23 mouse cellular contexts compared by ENCODE assay signal in the genomic region with DNA sequence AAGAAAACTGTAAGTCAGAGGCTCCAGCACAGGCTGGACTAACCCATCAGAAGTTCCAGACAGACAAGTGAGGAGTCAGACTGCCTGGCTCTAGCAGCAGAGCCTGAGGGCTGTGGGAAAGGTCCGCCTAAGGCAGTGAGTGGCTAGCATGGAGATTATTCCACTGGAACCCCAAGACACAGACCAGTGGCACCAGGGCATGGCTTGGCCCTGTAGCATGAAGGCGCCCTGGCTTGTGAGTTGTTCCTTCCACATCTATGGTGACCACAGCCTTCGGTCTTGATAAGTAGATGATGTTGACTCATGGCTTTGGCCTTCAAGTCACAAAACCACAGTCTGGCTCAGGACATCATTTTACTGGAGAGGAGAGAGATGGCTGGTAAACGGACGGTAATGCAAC.
DNase-seq lines count a peak whose midpoint lies in the region; ATAC-seq and TF ChIP-seq lines count a peak whose summit lies in the region.
"Had no signal": no experiment of that assay in that cellular context is flagged by ENCODE, and none has a peak within 500 bp of the region (broad histone marks: within the 10 kb centered on the region; RNA-seq: fewer than 3 reads in every experiment).

No protein-coding gene starts in this region.

- no peak for TF ChIP-seq CTCF in C2C12 (IDR thresholded peaks at IDR 0.05; ENCODE audit: control insufficient read depth, insufficient read depth, insufficient read length)
- no peak for TF ChIP-seq CTCF in embryonic fibroblast, embryonic 13.5 days (IDR thresholded peaks at IDR 0.05; ENCODE audit: borderline replicate concordance, insufficient read depth, low read length)

- peaks cover 3% of the 10 kb centered on the region; the same call in 1 of the 2 replicates for H3K4me1 ChIP-seq in embryonic fibroblast, embryonic 13.5 days (ENCODE audit: control insufficient read depth, insufficient read depth, low read length)
- no peaks in the 10 kb centered on the region for H3K4me1 ChIP-seq in forebrain, embryonic 16.5 days (replicated peaks; ENCODE audit: control insufficient read depth, insufficient read depth, low read length)
- H3K4me1 ChIP-seq: embryonic facial prominence, embryonic 13.5 days; heart, embryonic 12.5 days; midbrain, embryonic 13.5 days; stomach, embryonic 15.5 days had no signal

- no peak overlapping the region for H3K9ac ChIP-seq in forebrain, embryonic 16.5 days (replicated peaks; ENCODE audit: low read depth, low read length)
- H3K9ac ChIP-seq: embryonic facial prominence, embryonic 13.5 days; forebrain, postnatal 0 days; heart, embryonic 12.5 days; hindbrain, embryonic 14.5 days; lung, embryonic 14.5 days; midbrain, embryonic 13.5 days; stomach, embryonic 15.5 days had no signal

- no peak overlapping the region for H3K4me2 ChIP-seq in forebrain, embryonic 16.5 days (ENCODE audit: low read length)
- H3K4me2 ChIP-seq: embryonic facial prominence, embryonic 13.5 days; heart, embryonic 12.5 days; hindbrain, embryonic 14.5 days; lung, embryonic 14.5 days; midbrain, embryonic 13.5 days; stomach, embryonic 15.5 days had no signal

- no peaks in the 10 kb centered on the region for H3K9me3 ChIP-seq in forebrain, embryonic 16.5 days (ENCODE audit: control insufficient read depth, low read length)
- H3K9me3 ChIP-seq: embryonic facial prominence, embryonic 13.5 days; heart, embryonic 12.5 days; midbrain, embryonic 13.5 days; stomach, embryonic 15.5 days had no signal

- no peak overlapping the region for H3K4me3 ChIP-seq in C2C12 (ENCODE audit: insufficient read depth, poor library complexity, severe bottlenecking)
- no peak overlapping the region for H3K4me3 ChIP-seq in embryonic fibroblast, embryonic 13.5 days (ENCODE audit: insufficient read depth, low read length)
- H3K4me3 ChIP-seq in forebrain, embryonic 16.5 days (replicated peaks; ENCODE audit: low read length), result no peak overlapping the region
- H3K4me3 ChIP-seq: embryonic facial prominence, embryonic 13.5 days; heart, embryonic 12.5 days; layer of hippocampus, adult 2 months; midbrain, embryonic 13.5 days; stomach, embryonic 15.5 days had no signal

- no peaks in the 10 kb centered on the region for H3K79me3 ChIP-seq in C2C12 (ENCODE audit: low read depth)

- no peak overlapping the region for H3ac ChIP-seq in C2C12 (ENCODE audit: control insufficient read depth, insufficient read length, low read depth)

- intact Hi-C loops in left cerebral cortex, postnatal 25 days (cut with DNase I), result no loop called here

- peak; percentile 33 for ATAC-seq in megakaryocyte progenitor cell, adult 5-6 weeks (replicated peaks; ENCODE audit: poor library complexity)
- ATAC-seq in forebrain, embryonic 16.5 days, result no peak
- ATAC-seq: forebrain, postnatal 0 days; midbrain, embryonic 13.5 days had no signal

- no peaks in the 10 kb centered on the region for H3K79me2 ChIP-seq in C2C12 (ENCODE audit: control insufficient read depth, insufficient read depth)

- 93% methylated on average over 5 of the region's 5 CpGs for WGBS in forebrain, embryonic 16.5 days

- peak overlapping the region; percentile 38; the same call in 1 of the 2 replicates for H3K27ac ChIP-seq in embryonic fibroblast, embryonic 13.5 days (ENCODE audit: insufficient read depth, low read length)
- no peak overlapping the region for H3K27ac ChIP-seq in forebrain, embryonic 16.5 days (ENCODE audit: low read length)
- H3K27ac ChIP-seq: embryonic facial prominence, embryonic 13.5 days; hindbrain, embryonic 14.5 days; layer of hippocampus, adult 2 months; midbrain, embryonic 13.5 days; stomach, embryonic 15.5 days had no signal

- H3K27me3 ChIP-seq in C2C12 (ENCODE audit: control insufficient read depth, insufficient read depth, insufficient read length), result no peaks in the 10 kb centered on the region
- H3K27me3 ChIP-seq in forebrain, embryonic 16.5 days (replicated peaks; ENCODE audit: control insufficient read depth, insufficient read depth, low read length), result no peaks in the 10 kb centered on the region
- H3K27me3 ChIP-seq: heart, embryonic 12.5 days; midbrain, embryonic 13.5 days; stomach, embryonic 15.5 days had no signal

- no peaks in the 10 kb centered on the region for H3K36me3 ChIP-seq in C2C12 (ENCODE audit: control insufficient read depth, insufficient read depth)
- H3K36me3 ChIP-seq in forebrain, embryonic 16.5 days (ENCODE audit: control insufficient read depth, insufficient read depth), result no peaks in the 10 kb centered on the region
- H3K36me3 ChIP-seq: embryonic facial prominence, embryonic 13.5 days; heart, embryonic 12.5 days; midbrain, embryonic 13.5 days; stomach, embryonic 15.5 days had no signal

- DNase-seq in adrenal gland, postnatal 36 days, result peak; percentile 18 to 25
- DNase-seq in adrenal gland, postnatal 25 days, result no peak
- no peak for DNase-seq in left cerebral cortex, postnatal 25 days (ENCODE audit: low spot score in 2 of 2)
- no peak for DNase-seq in gastrocnemius, postnatal 4 days (ENCODE audit: low spot score in 2 of 2)
- DNase-seq: cerebellum, adult 9-10 months; forebrain, postnatal 0 days; heart, postnatal 14 days; kidney, adult 8-10 months; kidney, postnatal 14 days; left cerebral cortex, postnatal 4 days; lung, embryonic 14.5 days; lung, postnatal 36 days; thymus, adult 2 months had no signal

- TF ChIP-seq POLR2A in embryonic fibroblast, embryonic 13.5 days (IDR thresholded peaks at IDR 0.05; ENCODE audit: low read depth, low read length), result no peak

TF ChIP-seq in C2C12, 6 proteins besides CTCF, POLR2A, EP300 and RAD21:
- TF ChIP-seq FOSL1 (IDR thresholded peaks at IDR 0.05; ENCODE audit: insufficient read depth, low read length, poor library complexity, severe bottlenecking) (peak; percentile 70), USF1 (IDR thresholded peaks at IDR 0.05; ENCODE audit: low read depth) (no peak), MAX (IDR thresholded peaks at IDR 0.05) (peak; percentile 48)

Comparison
In these comparisons a context has a peak if more than half of its experiments do, and no peak if none do; other contexts are left out.
1. DNase-seq: peak in adrenal gland, postnatal 36 days (2 of 2); none in adrenal gland, postnatal 25 days (single experiment), left cerebral cortex, postnatal 25 days (0 of 2) and gastrocnemius, postnatal 4 days (0 of 2).